In the genomic region with DNA sequence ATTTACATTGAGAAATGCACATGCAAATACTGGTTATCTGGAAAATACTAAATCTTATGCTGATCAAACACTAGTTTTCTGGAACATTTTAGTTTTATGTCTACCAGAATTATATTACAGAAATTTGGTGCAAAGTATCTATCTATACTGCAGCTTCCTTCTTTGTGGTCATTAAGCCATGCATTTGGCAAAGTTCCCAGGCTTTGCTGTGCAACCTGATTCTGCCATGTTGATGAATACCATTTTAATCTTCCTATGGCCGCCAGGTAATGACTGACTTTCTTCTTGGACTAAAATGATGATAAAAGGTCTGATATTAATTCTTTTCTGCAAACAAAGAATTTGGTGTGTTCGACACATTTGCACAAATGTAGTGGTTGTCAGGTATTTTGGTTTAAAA, we compare ENCODE assay signal across 10 mouse cellular contexts.
"Had no signal": no experiment of that assay in that cellular context is flagged by ENCODE, and none has a peak within 500 bp of the region (broad histone marks: within the 10 kb centered on the region; RNA-seq: fewer than 3 reads in every experiment).

No protein-coding gene starts in this region.

- ATAC-seq: liver, embryonic 12.5 days; midbrain, embryonic 16.5 days had no signal

- DNase-seq: kidney, adult 11 months; kidney, adult 9 months; kidney, postnatal 4 days; lung, postnatal 14 days; right cerebral cortex, adult 18-20 months; right cerebral cortex, postnatal 25 days; thymus, adult 18-20 months; thymus, postnatal 36 days had no signal
